Mouse (Mus musculus) embryonic fibroblast, embryonic 13.5 days (primary cell): Measurements from ENCODE around the gene Nhsl2. TPM values are rescaled to one million over a fixed set of nuclear protein-coding genes. Genes with fewer than 3 reads are reported as not detected.

Source experiments
- H3K27ac ChIP-seq: 2 replicates; pipeline ENCODE4 v1.5.1; 2012; ENCODE audit warnings: low read length, control low read depth, inconsistent platforms; ENCODE audit not compliant: insufficient read depth
- H3K4me1 ChIP-seq: 2 replicates; pipeline ENCODE4 v1.6.1; 2011; ENCODE audit warnings: low read length; ENCODE audit not compliant: control insufficient read depth, insufficient read depth
- H3K4me3 ChIP-seq: 2 replicates; pipeline ENCODE4 v1.5.1; 2011; ENCODE audit warnings: mild to moderate bottlenecking, control low read depth, low read length; ENCODE audit not compliant: insufficient read depth
- CTCF ChIP-seq: IDR thresholded peaks from 2 replicates; pipeline ENCODE4 v1.5.1; 2011; ENCODE audit warnings: mild to moderate bottlenecking, control low read depth, low read length, moderate library complexity, borderline replicate concordance; ENCODE audit not compliant: insufficient read depth
- POLR2A ChIP-seq: IDR thresholded peaks from 2 replicates; pipeline ENCODE4 v1.6.1; 2011; ENCODE audit warnings: low read depth, mild to moderate bottlenecking, control low read depth, low read length, moderate library complexity
- polyA plus RNA-seq: library from polyadenylated mRNA; stranded (reverse); fragments of >200 nt; gene quantifications from 2 replicates; pipeline ENCODE4 v1.2.4, GENCODE M21; 2011; ENCODE audit warnings: low read depth; ENCODE audit not compliant: missing spikeins, insufficient read length

The Nhsl2 gene
- polyA plus RNA-seq, 1 experiment = 15.6 TPM

GRCm38 (mm10) chrX:102004370-102004769 lies 155.2 kb downstream of the Nhsl2 start:
- Histone ChIP-seq H3K4me3 (no peak overlapping the region; the same call in 1 of the 2 replicates), H3K4me1 (no peaks in the 10 kb centered on the region; the same call in 1 of the 2 replicates), H3K27ac (no peak overlapping the region)
- TF ChIP-seq CTCF (no peak), POLR2A (no peak)

- H3K4me3 ChIP-seq = no peak overlapping the region
- no peaks in the 10 kb centered on the region; the same call in 1 of the 2 replicates for H3K4me1 ChIP-seq
- no peak overlapping the region for H3K27ac ChIP-seq
- TF ChIP-seq CTCF (no peak), POLR2A (no peak)
Measured at GRCm38 (mm10) chrX:102005141-102005641, 156.0 kb downstream of the Nhsl2 start.

- Histone ChIP-seq H3K27ac (no peak overlapping the region), H3K4me1 (peaks cover 6% of the 10 kb centered on the region), H3K4me3 (no peak overlapping the region)
- TF ChIP-seq CTCF (no peak), POLR2A (no peak)
Measured at GRCm38 (mm10) chrX:102007935-102008334, 158.8 kb downstream of the Nhsl2 start.

- TF ChIP-seq CTCF = no peak
- TF ChIP-seq POLR2A = no peak
- Histone ChIP-seq H3K4me3 (no peak overlapping the region), H3K4me1 (peaks cover 2% of the 10 kb centered on the region; the same call in 1 of the 2 replicates), H3K27ac (no peak overlapping the region)
Measured at GRCm38 (mm10) chrX:102017213-102017923, 168.2 kb downstream of the Nhsl2 start.

GRCm38 (mm10) chrX:102018890-102019289 lies 169.7 kb downstream of the Nhsl2 start:
- TF ChIP-seq CTCF = no peak
- no peak for TF ChIP-seq POLR2A
- no peak overlapping the region for H3K27ac ChIP-seq

GRCm38 (mm10) chrX:102019471-102020240 lies 170.5 kb downstream of the Nhsl2 start:
- Histone ChIP-seq H3K27ac (no peak overlapping the region), H3K4me1 (no peaks in the 10 kb centered on the region), H3K4me3 (no peak overlapping the region)
- no peak for TF ChIP-seq CTCF
- TF ChIP-seq POLR2A = no peak

More at GRCm38 (mm10) chrX:102018890-102019289, 169.7 kb downstream of the Nhsl2 start:
- no peak overlapping the region for H3K4me3 ChIP-seq
- no peaks in the 10 kb centered on the region for H3K4me1 ChIP-seq

GRCm38 (mm10) chrX:102024976-102025375 lies 175.8 kb downstream of the Nhsl2 start:
- Histone ChIP-seq H3K4me3 (no peak overlapping the region), H3K27ac (no peak overlapping the region), H3K4me1 (no peaks in the 10 kb centered on the region)
- TF ChIP-seq CTCF (no peak), POLR2A (no peak)

GRCm38 (mm10) chrX:102031851-102032250 lies 182.7 kb downstream of the Nhsl2 start:
- H3K4me3 ChIP-seq = no peak overlapping the region
- TF ChIP-seq CTCF = no peak
- TF ChIP-seq POLR2A = no peak
- H3K27ac ChIP-seq = no peak overlapping the region
- H3K4me1 ChIP-seq = no peaks in the 10 kb centered on the region

GRCm38 (mm10) chrX:102032431-102032830 lies 183.2 kb downstream of the Nhsl2 start:
- TF ChIP-seq CTCF (no peak), POLR2A (no peak)
- Histone ChIP-seq H3K4me3 (no peak overlapping the region), H3K27ac (no peak overlapping the region), H3K4me1 (no peaks in the 10 kb centered on the region)

GRCm38 (mm10) chrX:102033566-102033965 lies 184.4 kb downstream of the Nhsl2 start:
- no peaks in the 10 kb centered on the region for H3K4me1 ChIP-seq
- TF ChIP-seq CTCF (no peak), POLR2A (no peak)
- no peak overlapping the region for H3K27ac ChIP-seq
- no peak overlapping the region for H3K4me3 ChIP-seq
